Mouse (Mus musculus) lung, postnatal 0 days (tissue): Measurements from ENCODE around the gene Araf.

Experiments used
- CTCF ChIP-seq: IDR thresholded peaks from 2 replicates; pipeline ENCODE4 v1.5.1; 2016; ENCODE audit warnings: antibody characterized with exemption, mild to moderate bottlenecking
- EP300 ChIP-seq: IDR thresholded peaks from 2 replicates; pipeline ENCODE4 v1.6.1; 2016; ENCODE audit warnings: antibody characterized with exemption, mild to moderate bottlenecking, control low read depth

- TF ChIP-seq CTCF, result peak; percentile 66
- no peak for TF ChIP-seq EP300
Observed at GRCm38 (mm10) chrX:20828934-20829333, 31.3 kb downstream of the Araf start.
